Mouse (Mus musculus) C2C12 (cell line): ENCODE measurements around the gene Rnf19b. TPM values are rescaled to one million over a fixed set of nuclear protein-coding genes. Genes with fewer than 3 reads are reported as not detected.
A peak's percentile ranks its signal among the peaks of the same experiment; 100 is the strongest.

Experiments
- H3K27me3 ChIP-seq: one replicate; pipeline ENCODE4 v1.6.1; 2011; ENCODE audit not compliant: control insufficient read depth, insufficient read depth, insufficient read length
- H3K36me3 ChIP-seq: one replicate; pipeline ENCODE4 v1.6.1; 2011; ENCODE audit not compliant: control insufficient read depth, insufficient read depth
- H3K4me3 ChIP-seq: one replicate; pipeline ENCODE4 v1.5.1; 2011; ENCODE audit warnings: mild to moderate bottlenecking, control low read depth; ENCODE audit not compliant: poor library complexity, insufficient read depth, severe bottlenecking
- H3K79me2 ChIP-seq: one replicate; pipeline ENCODE4 v1.6.1; 2011; ENCODE audit not compliant: control insufficient read depth, insufficient read depth
- H3K79me3 ChIP-seq: one replicate; pipeline ENCODE4 v1.6.1; 2011; ENCODE audit warnings: low read depth, control low read depth
- H3ac ChIP-seq: one replicate; pipeline ENCODE3; 2011; ENCODE audit warnings: low read depth; ENCODE audit not compliant: control insufficient read depth, insufficient read length
- CEBPB ChIP-seq: IDR thresholded peaks from one replicate; pipeline ENCODE4 v1.6.1; 2011; ENCODE audit warnings: low read depth, mild to moderate bottlenecking, control low read depth, moderate library complexity
- CTCF ChIP-seq: IDR thresholded peaks from one replicate; pipeline ENCODE4 v1.5.1; 2011; ENCODE audit not compliant: control insufficient read depth, insufficient read depth, insufficient read length
- FOSL1 ChIP-seq: IDR thresholded peaks from one replicate; pipeline ENCODE4 v1.8.0; 2011; ENCODE audit warnings: mild to moderate bottlenecking, low read length; ENCODE audit not compliant: poor library complexity, insufficient read depth, severe bottlenecking
- MAX ChIP-seq: IDR thresholded peaks from one replicate; pipeline ENCODE4 v1.6.1; 2011; ENCODE audit warnings: mild to moderate bottlenecking, control low read depth
- MYOD1 ChIP-seq: IDR thresholded peaks from one replicate; pipeline ENCODE4 v1.6.1; 2011; ENCODE audit warnings: low read depth; ENCODE audit not compliant: control insufficient read depth, insufficient read length
- MYOG ChIP-seq: IDR thresholded peaks from one replicate; pipeline ENCODE4 v1.6.1; 2011; ENCODE audit not compliant: control insufficient read depth, insufficient read length; ENCODE audit errors: extremely low read depth
- USF1 ChIP-seq: IDR thresholded peaks from one replicate; pipeline ENCODE4 v1.6.1; 2011; ENCODE audit warnings: low read depth, mild to moderate bottlenecking, control low read depth, moderate library complexity
- polyA plus RNA-seq: library from polyadenylated mRNA; unstranded; fragments of >200 nt; fragmentation: generic; extraction: Trizol; gene quantifications from one replicate; pipeline ENCODE4 v1.2.1, GENCODE M21; 2012; ENCODE audit warnings: missing spikeins

The Rnf19b gene
- polyA plus RNA-seq, 1 experiment, result 53.5 TPM

- Histone ChIP-seq H3K36me3 (no peaks in the 10 kb centered on the region), H3K4me3 (no peak overlapping the region), H3K79me3 (no peaks in the 10 kb centered on the region), H3K79me2 (no peaks in the 10 kb centered on the region), H3ac (peak overlapping the region; percentile 36), H3K27me3 (no peaks in the 10 kb centered on the region)
- TF ChIP-seq FOSL1 (no peak), USF1 (peak; percentile 71)
Measured at GRCm38 (mm10) chr4:129048501-129049305, 9.4 kb upstream of the Rnf19b start.

GRCm38 (mm10) chr4:129049306-129050011, 8.6 kb upstream of the Rnf19b start:
- Histone ChIP-seq H3K4me3 (no peak overlapping the region), H3K79me2 (no peaks in the 10 kb centered on the region), H3ac (no peak overlapping the region), H3K36me3 (no peaks in the 10 kb centered on the region), H3K27me3 (no peaks in the 10 kb centered on the region), H3K79me3 (no peaks in the 10 kb centered on the region)
- no peak for TF ChIP-seq MYOG
- no peak for TF ChIP-seq CTCF
- no peak for TF ChIP-seq CEBPB
- TF ChIP-seq MAX, result no peak
- TF ChIP-seq FOSL1, result no peak
- no peak for TF ChIP-seq USF1
- no peak for TF ChIP-seq MYOD1

- Histone ChIP-seq H3K27me3 (no peaks in the 10 kb centered on the region), H3K36me3 (no peaks in the 10 kb centered on the region), H3K79me3 (no peaks in the 10 kb centered on the region), H3ac (no peak overlapping the region), H3K4me3 (no peak overlapping the region), H3K79me2 (no peaks in the 10 kb centered on the region)
- no peak for TF ChIP-seq CTCF
- TF ChIP-seq MYOD1, result no peak
- TF ChIP-seq FOSL1, result no peak
- TF ChIP-seq USF1, result no peak
Measured at GRCm38 (mm10) chr4:129050365-129050764, 7.7 kb upstream of the Rnf19b start.

GRCm38 (mm10) chr4:129050901-129051417, 7.1 kb upstream of the Rnf19b start:
- Histone ChIP-seq H3K4me3 (no peak overlapping the region), H3K27me3 (no peaks in the 10 kb centered on the region)
- no peak for TF ChIP-seq FOSL1
- no peak for TF ChIP-seq CTCF
- no peak for TF ChIP-seq MYOD1
- TF ChIP-seq MAX, result no peak
- TF ChIP-seq MYOG, result no peak
- no peak for TF ChIP-seq USF1
- TF ChIP-seq CEBPB, result no peak

GRCm38 (mm10) chr4:129051461-129052183, 6.4 kb upstream of the Rnf19b start:
- H3K79me3 ChIP-seq, result no peaks in the 10 kb centered on the region
- no peak for TF ChIP-seq USF1
- TF ChIP-seq MAX, result no peak
- TF ChIP-seq CEBPB, result no peak
- TF ChIP-seq MYOD1, result no peak
- no peak for TF ChIP-seq CTCF
- no peak for TF ChIP-seq FOSL1
- no peak for TF ChIP-seq MYOG
- H3ac ChIP-seq, result no peak overlapping the region
- no peaks in the 10 kb centered on the region for H3K36me3 ChIP-seq
- no peaks in the 10 kb centered on the region for H3K79me2 ChIP-seq
- no peaks in the 10 kb centered on the region for H3K27me3 ChIP-seq
- no peak overlapping the region for H3K4me3 ChIP-seq

More at GRCm38 (mm10) chr4:129050901-129051417, 7.1 kb upstream of the Rnf19b start:
- Histone ChIP-seq H3K79me2 (no peaks in the 10 kb centered on the region), H3K79me3 (no peaks in the 10 kb centered on the region), H3K36me3 (no peaks in the 10 kb centered on the region), H3ac (no peak overlapping the region)

- Histone ChIP-seq H3K79me2 (peaks cover 16% of the 10 kb centered on the region), H3ac (no peak overlapping the region), H3K27me3 (no peaks in the 10 kb centered on the region), H3K79me3 (peaks cover 10% of the 10 kb centered on the region), H3K36me3 (no peaks in the 10 kb centered on the region), H3K4me3 (no peak overlapping the region)
- no peak for TF ChIP-seq USF1
- TF ChIP-seq CTCF, result no peak
- TF ChIP-seq CEBPB, result no peak
- TF ChIP-seq MYOD1, result no peak
- TF ChIP-seq FOSL1, result no peak
- no peak for TF ChIP-seq MYOG
- no peak for TF ChIP-seq MAX
Measured at GRCm38 (mm10) chr4:129054757-129055156, 3.3 kb upstream of the Rnf19b start.
